Mouse (Mus musculus): ENCODE data around the gene F3. TPM values are rescaled to one million over a fixed set of nuclear protein-coding genes. Genes with fewer than 3 reads are reported as not detected.
A peak's percentile ranks its signal among the peaks of the same experiment; 100 is the strongest.
"Not testable (repeated sequence)": the region's sequence is repeated elsewhere in the genome, so short reads cannot be mapped to it uniquely, and the experiment has no call there.

F3 gene
- polyA plus RNA-seq, 1 experiment = 16.8 TPM

DNA sequence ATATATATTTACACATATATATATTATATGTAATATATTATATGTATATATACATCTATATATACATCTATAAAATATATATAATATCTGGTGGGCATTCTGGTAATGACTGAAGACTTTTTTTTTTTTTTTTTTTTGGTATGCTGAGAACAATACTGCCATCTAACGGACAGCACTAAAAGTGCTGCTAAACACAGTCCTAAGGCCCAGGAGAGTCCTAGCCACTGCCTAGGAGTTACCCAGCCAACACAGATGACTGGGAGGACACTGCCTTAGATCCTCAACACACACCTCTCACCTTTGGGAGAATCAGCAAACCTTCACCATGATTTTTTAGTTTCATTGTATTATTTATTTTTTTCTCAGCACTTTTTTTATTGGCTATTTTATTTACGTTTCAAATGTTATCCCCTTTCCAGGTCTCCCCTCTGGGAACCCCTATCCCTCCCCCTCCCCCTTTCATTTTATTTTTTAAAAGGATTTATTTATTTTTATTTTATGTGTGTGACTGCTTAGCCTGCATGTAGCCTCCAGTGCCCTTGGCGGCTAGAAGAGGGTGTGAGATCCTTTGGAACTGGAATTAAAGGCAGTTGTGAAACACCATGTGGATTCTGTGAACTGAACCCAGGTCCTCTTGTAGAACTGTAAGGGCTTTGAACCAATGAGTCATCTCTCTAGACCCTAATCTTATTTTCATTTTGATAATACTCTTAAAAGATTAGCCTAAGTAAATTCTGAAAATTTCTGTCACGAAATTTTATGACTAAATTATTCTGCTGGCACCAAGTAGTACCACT, 38.9 kb downstream of the F3 start:
- Histone ChIP-seq H3K27me3 (replicated peaks; ENCODE audit: control insufficient read depth, insufficient read depth, low read length) (no peaks in the 10 kb centered on the region), H3K4me3 (ENCODE audit: insufficient read depth, low read depth, low read length) (no peak overlapping the region), H3K4me1 (ENCODE audit: control insufficient read depth, insufficient read depth, low read length) (no peaks in the 10 kb centered on the region), H3K27ac (ENCODE audit: insufficient read depth, low read depth, low read length) (no peak overlapping the region), H3K36me3 (ENCODE audit: control insufficient read depth, insufficient read depth, low read length) (peaks cover 16% of the 10 kb centered on the region)
- peak; percentile 35 for DNase-seq
- 63% methylated on average over 4 of the region's 4 CpGs for WGBS
- TF ChIP-seq POLR2A (IDR thresholded peaks at IDR 0.05; ENCODE audit: low read depth, low read length) (no peak), CTCF (conservative IDR thresholded peaks at IDR 0.05; ENCODE audit: insufficient read depth, insufficient read length, low read depth, low read length) (peak; percentile 54)

GRCm38 (mm10) chr3:121766048-121766447, 42.7 kb downstream of the F3 start:
- DNase-seq = no peak
- Histone ChIP-seq H3K4me1 (ENCODE audit: control insufficient read depth, insufficient read depth, low read length) (no peaks in the 10 kb centered on the region), H3K27me3 (replicated peaks; ENCODE audit: control insufficient read depth, insufficient read depth, low read length) (no peaks in the 10 kb centered on the region), H3K36me3 (ENCODE audit: control insufficient read depth, insufficient read depth, low read length) (peaks cover 20% of the 10 kb centered on the region), H3K4me3 (ENCODE audit: insufficient read depth, low read depth, low read length) (no peak overlapping the region), H3K27ac (ENCODE audit: insufficient read depth, low read depth, low read length) (no peak overlapping the region)
- TF ChIP-seq CTCF (conservative IDR thresholded peaks at IDR 0.05; ENCODE audit: insufficient read depth, insufficient read length, low read depth, low read length) (no peak), POLR2A (IDR thresholded peaks at IDR 0.05; ENCODE audit: low read depth, low read length) (no peak)

GRCm38 (mm10) chr3:121766818-121767217, 43.5 kb downstream of the F3 start:
- Histone ChIP-seq H3K27me3 (replicated peaks; ENCODE audit: control insufficient read depth, insufficient read depth, low read length) (no peaks in the 10 kb centered on the region), H3K27ac (ENCODE audit: insufficient read depth, low read depth, low read length) (no peak overlapping the region), H3K4me3 (ENCODE audit: insufficient read depth, low read depth, low read length) (no peak overlapping the region), H3K4me1 (ENCODE audit: control insufficient read depth, insufficient read depth, low read length) (no peaks in the 10 kb centered on the region), H3K36me3 (ENCODE audit: control insufficient read depth, insufficient read depth, low read length) (peaks cover 20% of the 10 kb centered on the region)
- DNase-seq = no peak
- 76% methylated on average over 5 of the region's 5 CpGs for WGBS
- TF ChIP-seq CTCF (conservative IDR thresholded peaks at IDR 0.05; ENCODE audit: insufficient read depth, insufficient read length, low read depth, low read length) (no peak), POLR2A (IDR thresholded peaks at IDR 0.05; ENCODE audit: low read depth, low read length) (no peak)

DNA sequence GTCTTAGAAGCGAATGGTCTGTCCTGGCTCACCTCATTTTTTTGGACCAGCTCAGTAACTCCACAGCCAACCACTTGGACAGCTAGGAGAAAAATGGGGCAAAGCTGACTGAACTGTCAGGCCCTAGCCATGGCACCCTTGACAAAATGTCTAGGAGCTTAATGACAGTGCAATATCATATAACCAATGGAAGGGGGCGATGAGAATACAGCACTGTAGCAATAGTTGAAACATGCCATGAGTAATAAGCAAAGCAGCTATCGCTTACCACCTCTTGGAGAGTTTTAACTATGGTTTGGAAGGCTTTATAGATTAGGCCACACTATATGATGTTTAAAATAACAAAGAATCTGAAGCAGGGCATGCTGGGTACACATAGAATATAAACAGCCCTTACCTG, 45.4 kb downstream of the F3 start:
- Histone ChIP-seq H3K4me3 (ENCODE audit: insufficient read depth, low read depth, low read length) (no peak overlapping the region), H3K27ac (ENCODE audit: insufficient read depth, low read depth, low read length) (no peak overlapping the region), H3K36me3 (ENCODE audit: control insufficient read depth, insufficient read depth, low read length) (peaks cover 21% of the 10 kb centered on the region), H3K27me3 (replicated peaks; ENCODE audit: control insufficient read depth, insufficient read depth, low read length) (no peaks in the 10 kb centered on the region), H3K4me1 (ENCODE audit: control insufficient read depth, insufficient read depth, low read length) (no peaks in the 10 kb centered on the region)
- no peak for DNase-seq
- TF ChIP-seq CTCF (conservative IDR thresholded peaks at IDR 0.05; ENCODE audit: insufficient read depth, insufficient read length, low read depth, low read length) (no peak), POLR2A (IDR thresholded peaks at IDR 0.05; ENCODE audit: low read depth, low read length) (no peak)
- WGBS = 95% methylated on average over 3 of the region's 3 CpGs

DNA sequence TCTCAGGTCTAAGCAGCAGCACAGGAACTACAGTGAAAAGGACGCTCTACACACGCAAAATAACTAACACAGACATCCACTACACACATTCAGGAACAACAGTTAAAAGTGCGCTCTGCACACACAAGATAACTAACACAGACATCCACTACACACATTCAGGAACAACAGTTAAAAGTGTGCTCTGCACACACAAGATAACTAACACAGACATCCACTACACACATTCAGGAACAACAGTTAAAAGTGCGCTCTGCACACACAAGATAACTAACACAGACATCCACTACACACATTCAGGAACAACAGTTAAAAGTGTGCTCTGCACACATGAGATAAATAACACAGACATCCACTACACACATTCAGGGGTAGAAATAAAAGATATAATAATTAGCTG, 50.0 kb downstream of the F3 start:
- not testable (repeated sequence) for H3K4me1 ChIP-seq (ENCODE audit: control insufficient read depth, insufficient read depth, low read length); H3K4me3 ChIP-seq (ENCODE audit: insufficient read depth, low read depth, low read length); H3K27ac ChIP-seq (ENCODE audit: insufficient read depth, low read depth, low read length); H3K27me3 ChIP-seq (replicated peaks; ENCODE audit: control insufficient read depth, insufficient read depth, low read length); DNase-seq
- WGBS = 97% methylated on average over 4 of the region's 4 CpGs
- peaks cover 13% of the 10 kb centered on the region for H3K36me3 ChIP-seq (ENCODE audit: control insufficient read depth, insufficient read depth, low read length)

DNA sequence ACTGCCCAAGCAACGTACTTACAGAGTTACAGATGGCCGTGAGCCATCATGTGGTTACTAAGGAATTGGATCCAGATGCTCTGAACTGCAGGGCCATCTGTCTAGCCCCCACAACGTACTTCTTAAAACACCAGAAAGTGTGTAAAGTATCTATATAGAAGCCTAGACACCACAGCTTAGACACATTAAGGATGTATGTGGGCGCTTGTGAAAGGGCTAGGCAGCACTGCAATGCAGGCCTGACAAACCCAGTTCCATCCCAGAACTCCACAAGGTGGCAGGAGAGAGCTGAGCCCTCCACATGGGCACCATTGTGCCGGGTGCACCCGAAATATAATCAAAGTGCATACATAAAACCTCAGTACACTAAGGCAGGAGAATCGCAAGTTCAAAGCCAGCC, 54.6 kb downstream of the F3 start:
- H3K27me3 ChIP-seq (replicated peaks; ENCODE audit: control insufficient read depth, insufficient read depth, low read length) = no peaks in the 10 kb centered on the region
- no peak overlapping the region for H3K4me3 ChIP-seq (ENCODE audit: insufficient read depth, low read depth, low read length)
- H3K27ac ChIP-seq (ENCODE audit: insufficient read depth, low read depth, low read length) = no peak overlapping the region
- 50% methylated on average over 7 of the region's 7 CpGs for WGBS
- DNase-seq = peak; percentile 52
- TF ChIP-seq CTCF (conservative IDR thresholded peaks at IDR 0.05; ENCODE audit: insufficient read depth, insufficient read length, low read depth, low read length) (peak; percentile 76), POLR2A (IDR thresholded peaks at IDR 0.05; ENCODE audit: low read depth, low read length) (no peak)
- H3K4me1 ChIP-seq (ENCODE audit: control insufficient read depth, insufficient read depth, low read length) = no peaks in the 10 kb centered on the region
- peaks cover 9% of the 10 kb centered on the region for H3K36me3 ChIP-seq (ENCODE audit: control insufficient read depth, insufficient read depth, low read length)

- Histone ChIP-seq H3K27ac (ENCODE audit: insufficient read depth, low read depth, low read length) (no peak overlapping the region), H3K4me3 (ENCODE audit: insufficient read depth, low read depth, low read length) (no peak overlapping the region), H3K4me1 (ENCODE audit: control insufficient read depth, insufficient read depth, low read length) (no peaks in the 10 kb centered on the region), H3K27me3 (replicated peaks; ENCODE audit: control insufficient read depth, insufficient read depth, low read length) (no peaks in the 10 kb centered on the region), H3K36me3 (ENCODE audit: control insufficient read depth, insufficient read depth, low read length) (peaks cover 3% of the 10 kb centered on the region)
- no peak for DNase-seq
- TF ChIP-seq CTCF (conservative IDR thresholded peaks at IDR 0.05; ENCODE audit: insufficient read depth, insufficient read length, low read depth, low read length) (no peak), POLR2A (IDR thresholded peaks at IDR 0.05; ENCODE audit: low read depth, low read length) (no peak)
- WGBS = 77% methylated on average over 6 of the region's 6 CpGs
These were observed 59.7 kb downstream of the F3 start for GRCm38 (mm10) chr3:121783020-121783419.

Other genes starting within 250 kb of the F3 start
- 9.7 and 11.4 TPM in 2 replicates for gene Slc44a3, start 191.1 kb upstream of the F3 start, polyA plus RNA-seq (2012; rRNA removed)
- not detected in 2 replicates for gene 4930432M17Rik, start 52.8 kb upstream of the F3 start, polyA plus RNA-seq (2012; rRNA removed)
- 25.5 and 48.2 TPM in 2 replicates for gene Abcd3, start 91.8 kb downstream of the F3 start, polyA plus RNA-seq (2012; rRNA removed)
- gene Arhgap29, start 229.0 kb downstream of the F3 start, polyA plus RNA-seq (2012; rRNA removed) = 28.4 and 31.7 TPM in 2 replicates

Measured in kidney, adult 2 months (tissue).